Mouse (Mus musculus): Measurements from ENCODE around the gene Cpsf3. TPM values are rescaled to one million over a fixed set of nuclear protein-coding genes. Genes with fewer than 3 reads are reported as not detected.

Cpsf3 gene
- polyA plus RNA-seq, 1 experiment from 2014 or later = 106 TPM

GRCm38 (mm10) chr12:21333021-21333420 is 47.8 kb downstream of the Cpsf3 start:
- H3K27ac ChIP-seq (ENCODE audit: low read depth) = no peak overlapping the region
- ATAC-seq (ENCODE audit: insufficient read depth) (no peak), DNase-seq (no peak)
- H3K9me3 ChIP-seq (ENCODE audit: low read depth, low read length) = no peaks in the 10 kb centered on the region
- no peak overlapping the region for H3K4me3 ChIP-seq (ENCODE audit: low read depth, low read length)
- H3K36me3 ChIP-seq (ENCODE audit: insufficient read depth) = peaks cover 83% of the 10 kb centered on the region
- no peak overlapping the region for H3K4me2 ChIP-seq
- TF ChIP-seq CTCF (IDR thresholded peaks at IDR 0.05; ENCODE audit: low read depth) = no peak
- no peak overlapping the region for H3K9ac ChIP-seq
- H3K4me1 ChIP-seq (ENCODE audit: insufficient read depth) = no peaks in the 10 kb centered on the region
- H3K27me3 ChIP-seq (ENCODE audit: insufficient read depth, low read length) = no peaks in the 10 kb centered on the region
- 85% methylated on average over 7 of the region's 7 CpGs for WGBS

GRCm38 (mm10) chr12:21333766-21334165 is 48.6 kb downstream of the Cpsf3 start:
- H3K4me2 ChIP-seq = no peak overlapping the region
- 92% methylated on average over 5 of the region's 5 CpGs for WGBS
- no peaks in the 10 kb centered on the region for H3K9me3 ChIP-seq (ENCODE audit: low read depth, low read length)
- no peak overlapping the region for H3K4me3 ChIP-seq (ENCODE audit: low read depth, low read length)
- no peak overlapping the region for H3K27ac ChIP-seq (ENCODE audit: low read depth)
- no peak for TF ChIP-seq CTCF (IDR thresholded peaks at IDR 0.05; ENCODE audit: low read depth)
- no peaks in the 10 kb centered on the region for H3K27me3 ChIP-seq (ENCODE audit: insufficient read depth, low read length)
- H3K9ac ChIP-seq = no peak overlapping the region
- H3K36me3 ChIP-seq (ENCODE audit: insufficient read depth) = peaks cover 80% of the 10 kb centered on the region
- H3K4me1 ChIP-seq (ENCODE audit: insufficient read depth) = no peaks in the 10 kb centered on the region
- no peak for DNase-seq
- no peak for ATAC-seq (ENCODE audit: insufficient read depth)

- H3K9me3 ChIP-seq (ENCODE audit: low read depth, low read length) = no peaks in the 10 kb centered on the region
- no peaks in the 10 kb centered on the region for H3K4me1 ChIP-seq (ENCODE audit: insufficient read depth)
- no peaks in the 10 kb centered on the region for H3K27me3 ChIP-seq (ENCODE audit: insufficient read depth, low read length)
- DNase-seq (no peak), ATAC-seq (ENCODE audit: insufficient read depth) (no peak)
- no peak for TF ChIP-seq CTCF (IDR thresholded peaks at IDR 0.05; ENCODE audit: low read depth)
- no peak overlapping the region for H3K4me2 ChIP-seq
- no peak overlapping the region for H3K9ac ChIP-seq
- H3K4me3 ChIP-seq (ENCODE audit: low read depth, low read length) = no peak overlapping the region
- peaks cover 79% of the 10 kb centered on the region for H3K36me3 ChIP-seq (ENCODE audit: insufficient read depth)
- H3K27ac ChIP-seq (ENCODE audit: low read depth) = no peak overlapping the region
- 87% methylated on average over 7 of the region's 7 CpGs for WGBS
These were observed 50.7 kb downstream of the Cpsf3 start for GRCm38 (mm10) chr12:21335869-21336268.

- no peak overlapping the region for H3K27ac ChIP-seq (ENCODE audit: low read depth)
- DNase-seq (no peak), ATAC-seq (ENCODE audit: insufficient read depth) (no peak)
- H3K9ac ChIP-seq = no peak overlapping the region
- H3K4me1 ChIP-seq (ENCODE audit: insufficient read depth) = no peaks in the 10 kb centered on the region
- H3K4me3 ChIP-seq (ENCODE audit: low read depth, low read length) = no peak overlapping the region
- 88% methylated on average over 5 of the region's 5 CpGs for WGBS
- H3K36me3 ChIP-seq (ENCODE audit: insufficient read depth) = peaks cover 74% of the 10 kb centered on the region
- no peaks in the 10 kb centered on the region for H3K9me3 ChIP-seq (ENCODE audit: low read depth, low read length)
- no peak for TF ChIP-seq CTCF (IDR thresholded peaks at IDR 0.05; ENCODE audit: low read depth)
- no peaks in the 10 kb centered on the region for H3K27me3 ChIP-seq (ENCODE audit: insufficient read depth, low read length)
- H3K4me2 ChIP-seq = no peak overlapping the region
These were observed 52.0 kb downstream of the Cpsf3 start for GRCm38 (mm10) chr12:21337171-21337570.

GRCm38 (mm10) chr12:21340674-21341073 is 55.5 kb downstream of the Cpsf3 start:
- H3K4me2 ChIP-seq = no peak overlapping the region
- H3K27me3 ChIP-seq (ENCODE audit: insufficient read depth, low read length) = no peaks in the 10 kb centered on the region
- H3K4me3 ChIP-seq (ENCODE audit: low read depth, low read length) = no peak overlapping the region
- H3K9me3 ChIP-seq (ENCODE audit: low read depth, low read length) = no peaks in the 10 kb centered on the region
- 96% methylated on average over 5 of the region's 5 CpGs for WGBS
- TF ChIP-seq CTCF (IDR thresholded peaks at IDR 0.05; ENCODE audit: low read depth) = no peak
- no peak for DNase-seq
- no peak overlapping the region for H3K9ac ChIP-seq
- no peak overlapping the region for H3K27ac ChIP-seq (ENCODE audit: low read depth)
- H3K36me3 ChIP-seq (ENCODE audit: insufficient read depth) = peaks cover 57% of the 10 kb centered on the region
- no peak for ATAC-seq (ENCODE audit: insufficient read depth)
- no peaks in the 10 kb centered on the region for H3K4me1 ChIP-seq (ENCODE audit: insufficient read depth)

GRCm38 (mm10) chr12:21346972-21347371 is 61.8 kb downstream of the Cpsf3 start:
- H3K36me3 ChIP-seq (ENCODE audit: insufficient read depth) = peaks cover 41% of the 10 kb centered on the region
- DNase-seq = no peak
- no peaks in the 10 kb centered on the region for H3K4me1 ChIP-seq (ENCODE audit: insufficient read depth)
- H3K4me2 ChIP-seq = no peak overlapping the region
- 89% methylated on average over 7 of the region's 7 CpGs for WGBS
- H3K27ac ChIP-seq (ENCODE audit: low read depth) = no peak overlapping the region
- ATAC-seq (ENCODE audit: insufficient read depth) = no peak
- H3K27me3 ChIP-seq (ENCODE audit: insufficient read depth, low read length) = no peaks in the 10 kb centered on the region
- 0 out of 2 replicates have a peak, but pooled peaks cover 3% of the 10 kb centered on the region for H3K9me3 ChIP-seq (ENCODE audit: low read depth, low read length)
- TF ChIP-seq CTCF (IDR thresholded peaks at IDR 0.05; ENCODE audit: low read depth) = no peak
- no peak overlapping the region for H3K4me3 ChIP-seq (ENCODE audit: low read depth, low read length)
- H3K9ac ChIP-seq = no peak overlapping the region

GRCm38 (mm10) chr12:21350113-21350876 is 65.1 kb downstream of the Cpsf3 start:
- no peak overlapping the region for H3K4me2 ChIP-seq
- WGBS = 87% methylated on average over 7 of the region's 7 CpGs
- ATAC-seq (ENCODE audit: insufficient read depth) (no peak), DNase-seq (no peak)
- no peak overlapping the region for H3K9ac ChIP-seq
- no peak overlapping the region for H3K27ac ChIP-seq (ENCODE audit: low read depth)
- H3K27me3 ChIP-seq (ENCODE audit: insufficient read depth, low read length) = no peaks in the 10 kb centered on the region
- no peak for TF ChIP-seq CTCF (IDR thresholded peaks at IDR 0.05; ENCODE audit: low read depth)
- H3K4me3 ChIP-seq (ENCODE audit: low read depth, low read length) = no peak overlapping the region
- H3K9me3 ChIP-seq (ENCODE audit: low read depth, low read length) = 0 out of 2 replicates have a peak, but pooled peaks cover 6% of the 10 kb centered on the region
- H3K4me1 ChIP-seq (ENCODE audit: insufficient read depth) = no peaks in the 10 kb centered on the region
- peaks cover 55% of the 10 kb centered on the region for H3K36me3 ChIP-seq (ENCODE audit: insufficient read depth)
